Mouse (Mus musculus) limb, embryonic 15.5 days (tissue): Measurements from ENCODE around the gene Aldh3b2. TPM values are rescaled to one million over a fixed set of nuclear protein-coding genes. Genes with fewer than 3 reads are reported as not detected.
"Not testable (repeated sequence)": the region's sequence is repeated elsewhere in the genome, so short reads cannot be mapped to it uniquely, and the experiment has no call there.

ENCODE experiments used
- ATAC-seq: fragments of 200-750 bp; cut with Nextera tagmentation; 2 replicates; pipeline ENCODE4 v1.8.0; 2017; ENCODE audit warnings: low read depth, moderate TSS enrichment; ENCODE audit not compliant: insufficient number of reproducible peaks, low FRiP score, low TSS enrichment
- H3K27ac ChIP-seq: fragments of 300-500 bp; sonication (generic); 2 replicates; pipeline ENCODE4 v1.5.1; 2015; ENCODE audit warnings: moderate library complexity, mild to moderate bottlenecking, inconsistent platforms
- H3K27me3 ChIP-seq: fragments of 300-500 bp; sonication (generic); 2 replicates; pipeline ENCODE4 v1.6.1; 2015; ENCODE audit warnings: inconsistent platforms
- H3K36me3 ChIP-seq: fragments of 300-500 bp; sonication (generic); 2 replicates; pipeline ENCODE4 v1.6.1; 2015; ENCODE audit warnings: inconsistent platforms
- H3K4me1 ChIP-seq: fragments of 300-500 bp; sonication (generic); 2 replicates; pipeline ENCODE4 v1.6.1; 2015; ENCODE audit warnings: inconsistent platforms
- H3K4me2 ChIP-seq: fragments of 300-500 bp; sonication (generic); 2 replicates; pipeline ENCODE4 v1.6.1; 2015; ENCODE audit warnings: mild to moderate bottlenecking, inconsistent platforms
- H3K4me3 ChIP-seq: fragments of 300-500 bp; sonication (generic); 2 replicates; pipeline ENCODE4 v1.5.1; 2015; ENCODE audit warnings: mild to moderate bottlenecking, inconsistent platforms
- H3K9ac ChIP-seq: fragments of 300-500 bp; sonication (generic); 2 replicates; pipeline ENCODE4 v1.6.1; 2015; ENCODE audit warnings: inconsistent platforms
- H3K9me3 ChIP-seq: fragments of 300-500 bp; sonication (generic); 2 replicates; pipeline ENCODE4 v1.6.1; 2016; ENCODE audit warnings: inconsistent platforms
- WGBS: fragments of 180-500 bp; shearing (Covaris S2); methylation state at CpG from one replicate; pipeline ENCODE4 v1.1.7; 2015; 5-methylcytosine and 5-hydroxymethylcytosine counted together
- polyA plus RNA-seq: library from polyadenylated mRNA; unstranded; fragments of >200 nt; fragmentation: Nextera tagmentation; extraction: Ambion mirVana; gene quantifications from 2 replicates; pipeline ENCODE4 v1.2.1, GENCODE M21; 2015

The Aldh3b2 gene
- polyA plus RNA-seq, 1 experiment from 2014 or later, result 37.2 TPM

DNA sequence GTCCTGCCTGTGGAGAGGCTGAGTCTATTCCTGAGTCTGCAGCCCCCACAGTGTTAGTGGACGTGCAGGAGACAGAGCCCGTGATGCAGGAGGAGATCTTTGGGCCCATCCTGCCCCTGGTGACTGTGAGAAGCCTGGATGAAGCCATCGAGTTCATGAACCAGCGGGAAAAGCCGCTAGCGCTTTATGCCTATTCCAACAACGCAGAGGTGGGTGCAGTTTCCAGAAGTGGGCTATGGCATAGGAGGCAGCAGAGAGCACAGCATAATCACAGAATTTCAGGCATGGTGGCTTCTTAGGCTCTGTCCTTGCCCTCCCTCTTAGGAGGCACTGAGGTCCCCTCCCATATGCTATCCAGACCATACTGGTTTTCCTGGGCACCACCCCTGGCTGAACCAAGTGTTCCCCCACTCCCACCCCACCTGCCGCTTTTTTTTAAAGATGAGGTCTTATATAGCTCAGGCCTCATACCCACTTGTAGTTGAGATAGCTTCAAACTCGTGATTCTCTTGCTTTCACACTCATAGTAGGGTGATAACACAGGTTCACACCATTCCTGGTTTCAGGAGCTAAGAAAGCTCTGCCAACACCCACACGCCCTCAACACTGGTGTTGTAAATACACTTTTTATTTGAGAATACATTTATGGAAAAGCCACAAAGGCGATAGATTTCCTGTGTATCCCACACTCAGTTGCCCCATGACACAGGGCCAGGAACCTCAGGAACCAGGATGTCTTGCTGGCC lies 5.6 kb upstream of the Aldh3b2 start:
- H3K4me2 ChIP-seq, result no peak overlapping the region
- H3K27ac ChIP-seq, result no peak overlapping the region
- 68% methylated on average over 11 of the region's 11 CpGs for WGBS
- no peaks in the 10 kb centered on the region for H3K9me3 ChIP-seq
- no peaks in the 10 kb centered on the region for H3K36me3 ChIP-seq
- H3K27me3 ChIP-seq, result no peaks in the 10 kb centered on the region
- H3K9ac ChIP-seq, result no peak overlapping the region
- 0 out of 2 replicates have a peak, but pooled peaks cover 4% of the 10 kb centered on the region for H3K4me1 ChIP-seq
- no peak overlapping the region for H3K4me3 ChIP-seq
- no peak for ATAC-seq

- ATAC-seq, result no peak
- 55% methylated on average over 3 of the region's 3 CpGs for WGBS
- Histone ChIP-seq H3K4me2 (no peak overlapping the region), H3K27me3 (no peaks in the 10 kb centered on the region), H3K9ac (no peak overlapping the region), H3K27ac (no peak overlapping the region), H3K4me1 (peaks cover 6% of the 10 kb centered on the region), H3K9me3 (no peaks in the 10 kb centered on the region), H3K4me3 (no peak overlapping the region), H3K36me3 (no peaks in the 10 kb centered on the region)
These were observed 4.9 kb upstream of the Aldh3b2 start for GRCm38 (mm10) chr19:3967258-3967657.

DNA sequence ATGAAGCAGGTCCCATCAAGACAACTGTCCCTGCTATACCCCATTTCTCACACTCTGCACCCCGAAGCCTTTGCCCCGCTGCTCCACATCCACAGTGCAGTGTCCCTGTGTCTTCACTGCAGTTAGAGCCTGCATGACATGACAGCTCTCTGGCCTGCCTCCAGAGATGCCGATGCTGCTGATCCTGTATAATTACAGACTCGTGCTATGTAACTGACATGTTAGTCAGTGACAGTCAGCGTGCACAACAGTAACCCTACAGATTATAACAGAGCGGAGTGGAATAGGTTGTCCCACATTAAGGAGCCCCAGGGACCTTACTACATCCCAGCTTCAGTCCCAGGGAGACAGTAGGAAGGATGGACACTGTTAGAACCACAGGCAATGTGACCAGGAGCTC lies 2.5 kb downstream of the Aldh3b2 start:
- not testable (repeated sequence) for H3K27me3 ChIP-seq, H3K9me3 ChIP-seq, H3K4me3 ChIP-seq, H3K4me2 ChIP-seq, ATAC-seq, H3K27ac ChIP-seq, H3K9ac ChIP-seq, H3K36me3 ChIP-seq
- WGBS, result 69% methylated on average over 6 of the region's 6 CpGs
- H3K4me1 ChIP-seq, result peaks cover 18% of the 10 kb centered on the region

GRCm38 (mm10) chr19:3975866-3976265 lies 3.7 kb downstream of the Aldh3b2 start:
- Histone ChIP-seq H3K4me3 (no peak overlapping the region), H3K9me3 (no peaks in the 10 kb centered on the region), H3K4me1 (peaks cover 18% of the 10 kb centered on the region), H3K9ac (no peak overlapping the region), H3K4me2 (no peak overlapping the region), H3K27ac (no peak overlapping the region), H3K27me3 (0 out of 2 replicates have a peak, but pooled peaks cover 2% of the 10 kb centered on the region), H3K36me3 (no peaks in the 10 kb centered on the region)
- 69% methylated on average over 2 of the region's 2 CpGs for WGBS
- no peak for ATAC-seq

DNA sequence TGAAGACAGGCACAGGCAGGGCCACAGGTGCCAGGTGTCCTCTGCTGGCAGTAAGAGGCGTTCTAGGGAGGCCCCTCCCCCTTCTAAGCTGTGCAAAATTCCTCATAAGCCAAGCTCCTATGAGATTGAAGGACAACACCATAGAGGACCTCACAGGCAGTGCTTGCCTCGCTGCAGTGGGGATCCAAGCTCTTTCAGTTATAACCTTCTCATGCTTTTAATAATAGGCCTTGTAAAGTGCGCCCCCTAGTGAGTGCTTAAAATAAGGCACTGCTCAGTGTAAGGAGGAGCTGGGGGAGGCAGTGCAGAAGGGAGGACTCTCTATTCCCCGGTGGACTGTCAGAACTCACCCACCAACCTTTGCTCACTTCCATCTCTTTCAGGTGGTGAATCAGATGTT lies 8.2 kb downstream of the Aldh3b2 start:
- H3K9ac ChIP-seq, result no peak overlapping the region
- H3K9me3 ChIP-seq, result no peaks in the 10 kb centered on the region
- WGBS, result 10% methylated on average over 4 of the region's 4 CpGs
- H3K4me3 ChIP-seq, result no peak overlapping the region
- H3K27ac ChIP-seq, result no peak overlapping the region
- peak; percentile 7; the same call in 1 of the 2 replicates for ATAC-seq
- H3K4me2 ChIP-seq, result no peak overlapping the region
- 0 out of 2 replicates have a peak, but pooled peaks cover 3% of the 10 kb centered on the region for H3K27me3 ChIP-seq
- H3K36me3 ChIP-seq, result no peaks in the 10 kb centered on the region
- peaks cover 4% of the 10 kb centered on the region for H3K4me1 ChIP-seq

GRCm38 (mm10) chr19:3980917-3981316 lies 8.8 kb downstream of the Aldh3b2 start:
- no peak for ATAC-seq
- no peak overlapping the region for H3K9ac ChIP-seq
- H3K9me3 ChIP-seq, result no peaks in the 10 kb centered on the region
- 74% methylated on average over 9 of the region's 9 CpGs for WGBS
- peaks cover 5% of the 10 kb centered on the region for H3K4me1 ChIP-seq
- no peak overlapping the region for H3K4me2 ChIP-seq
- 0 out of 2 replicates have a peak, but pooled peaks cover 3% of the 10 kb centered on the region for H3K27me3 ChIP-seq
- no peak overlapping the region for H3K27ac ChIP-seq
- H3K36me3 ChIP-seq, result no peaks in the 10 kb centered on the region
- H3K4me3 ChIP-seq, result no peak overlapping the region

DNA sequence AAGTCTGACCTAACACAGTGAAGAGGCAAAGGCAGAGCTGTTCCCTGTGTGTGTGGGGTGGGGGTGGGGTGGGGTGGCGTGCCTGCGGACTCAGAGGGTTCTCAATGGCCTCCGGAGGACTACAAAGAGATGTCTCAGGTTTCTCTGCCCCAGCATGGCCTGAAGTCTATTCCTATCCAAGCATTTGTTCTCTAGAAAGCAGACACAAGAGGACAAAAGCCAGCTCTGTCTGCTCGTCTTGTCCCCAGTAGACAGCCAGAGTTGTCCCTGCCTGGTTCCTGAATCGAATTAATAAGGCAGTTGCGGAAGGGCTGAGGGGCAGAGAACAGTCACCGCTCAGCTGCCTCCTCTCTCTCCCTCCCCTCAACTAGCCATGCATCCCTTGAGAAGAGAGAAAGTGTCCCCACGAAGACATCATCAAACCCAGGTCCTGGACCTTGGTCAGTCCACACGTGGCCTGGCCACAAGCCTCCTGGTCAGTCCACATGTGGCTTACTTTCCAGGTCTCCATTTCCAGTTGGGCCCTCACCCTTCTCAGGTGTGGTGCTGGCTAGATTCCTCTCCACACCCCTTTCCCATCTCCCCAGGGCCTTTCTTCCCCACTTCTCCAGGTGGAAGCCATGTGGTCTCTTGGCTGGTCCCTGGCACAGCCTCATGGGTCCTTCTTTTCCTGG lies 11.5 kb downstream of the Aldh3b2 start:
- peaks cover 18% of the 10 kb centered on the region for H3K4me1 ChIP-seq
- H3K9ac ChIP-seq, result no peak overlapping the region
- no peak overlapping the region for H3K4me2 ChIP-seq
- ATAC-seq, result no peak
- H3K27ac ChIP-seq, result no peak overlapping the region
- 49% methylated on average over 9 of the region's 9 CpGs for WGBS
- no peaks in the 10 kb centered on the region for H3K9me3 ChIP-seq
- H3K4me3 ChIP-seq, result no peak overlapping the region
- 0 out of 2 replicates have a peak, but pooled peaks cover 3% of the 10 kb centered on the region for H3K27me3 ChIP-seq
- H3K36me3 ChIP-seq, result no peaks in the 10 kb centered on the region

- WGBS, result 48% methylated on average over 8 of the region's 8 CpGs
- ATAC-seq, result no peak
These were observed 13.1 kb downstream of the Aldh3b2 start for GRCm38 (mm10) chr19:3985261-3985681.

GRCm38 (mm10) chr19:3986334-3986733 lies 14.2 kb downstream of the Aldh3b2 start, which contains the start of gene Acy3:
Gene Acy3, plus strand, starts transcription at chr19:3986570.
- Histone ChIP-seq H3K4me1 (peaks cover 15% of the 10 kb centered on the region), H3K27me3 (no peaks in the 10 kb centered on the region), H3K36me3 (no peaks in the 10 kb centered on the region), H3K9me3 (no peaks in the 10 kb centered on the region), H3K27ac (peak within 1 kb of the TSS; percentile 68), H3K9ac (no peak within 1 kb of the TSS), H3K4me2 (peak within 1 kb of the TSS; percentile 36), H3K4me3 (no peak within 1 kb of the TSS)
- WGBS, result 8% methylated on average over 8 of the region's 8 CpGs
- peak; percentile 46; the same call in 1 of the 2 replicates for ATAC-seq

More at GRCm38 (mm10) chr19:3985261-3985681, 13.1 kb downstream of the Aldh3b2 start:
- peaks cover 15% of the 10 kb centered on the region for H3K4me1 ChIP-seq
- H3K9ac ChIP-seq, result no peak overlapping the region
- H3K9me3 ChIP-seq, result no peaks in the 10 kb centered on the region
- H3K4me2 ChIP-seq, result no peak overlapping the region
- no peak overlapping the region for H3K4me3 ChIP-seq
- H3K36me3 ChIP-seq, result no peaks in the 10 kb centered on the region
- H3K27me3 ChIP-seq, result 0 out of 2 replicates have a peak, but pooled peaks cover 3% of the 10 kb centered on the region
- H3K27ac ChIP-seq, result peak overlapping the region; percentile 68

DNA sequence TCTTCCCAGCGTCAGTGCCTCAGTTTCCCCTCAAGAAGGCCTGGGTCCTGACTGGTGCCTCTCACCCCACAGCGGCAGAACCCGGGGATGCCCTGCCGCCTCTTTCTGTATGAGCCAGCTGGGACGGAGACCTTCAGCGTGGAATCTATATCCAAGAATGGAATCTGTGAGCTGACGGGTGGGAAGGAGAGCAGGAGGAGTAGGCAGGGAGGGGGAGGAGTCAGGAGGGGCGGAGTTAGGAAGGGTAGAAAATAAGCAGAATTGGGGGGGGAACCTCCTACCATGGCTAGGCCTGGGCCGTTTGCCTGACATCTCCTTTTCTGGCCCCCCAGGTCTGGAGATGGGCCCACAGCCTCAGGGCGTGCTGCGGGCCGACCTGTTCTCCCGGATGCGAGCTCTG lies 15.9 kb downstream of the Aldh3b2 start:
- Histone ChIP-seq H3K4me1 (peaks cover 15% of the 10 kb centered on the region), H3K9ac (no peak overlapping the region), H3K4me3 (no peak overlapping the region), H3K27me3 (no peaks in the 10 kb centered on the region), H3K9me3 (no peaks in the 10 kb centered on the region), H3K36me3 (no peaks in the 10 kb centered on the region), H3K4me2 (no peak overlapping the region), H3K27ac (no peak overlapping the region)
- no peak for ATAC-seq
- WGBS, result 79% methylated on average over 14 of the region's 14 CpGs

DNA sequence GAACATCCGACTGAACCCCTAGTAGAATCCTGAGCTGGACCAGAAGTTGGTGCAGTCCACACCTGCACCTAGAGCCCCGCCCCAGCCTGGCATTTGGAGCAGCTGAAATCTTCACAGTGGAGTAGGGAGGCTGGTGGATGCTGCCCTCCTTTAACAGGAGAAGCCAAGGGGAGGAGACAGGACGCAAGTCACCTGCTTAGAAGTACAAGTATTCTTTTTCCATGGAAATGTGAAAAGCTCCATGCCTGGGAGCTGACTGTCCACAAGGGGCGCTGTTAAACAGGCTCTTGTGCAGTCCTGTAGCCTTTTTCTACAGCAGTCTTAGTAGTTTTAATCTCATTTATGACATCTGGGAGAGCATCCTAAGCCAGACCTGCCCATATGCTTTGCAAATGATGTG lies 16.6 kb downstream of the Aldh3b2 start:
- Histone ChIP-seq H3K9ac (no peak overlapping the region), H3K27ac (no peak overlapping the region), H3K4me1 (peaks cover 15% of the 10 kb centered on the region), H3K27me3 (no peaks in the 10 kb centered on the region), H3K9me3 (no peaks in the 10 kb centered on the region), H3K4me3 (no peak overlapping the region), H3K4me2 (no peak overlapping the region), H3K36me3 (no peaks in the 10 kb centered on the region)
- 87% methylated on average over 4 of the region's 4 CpGs for WGBS
- no peak for ATAC-seq

- Histone ChIP-seq H3K4me2 (no peak overlapping the region), H3K4me1 (peaks cover 14% of the 10 kb centered on the region), H3K27me3 (no peaks in the 10 kb centered on the region; the same call in 1 of the 2 replicates), H3K27ac (no peak overlapping the region), H3K36me3 (no peaks in the 10 kb centered on the region), H3K9me3 (no peaks in the 10 kb centered on the region), H3K4me3 (no peak overlapping the region), H3K9ac (no peak overlapping the region)
- 23% methylated on average over 6 of the region's 6 CpGs for WGBS
- no peak for ATAC-seq
These were observed 18.7 kb downstream of the Aldh3b2 start for GRCm38 (mm10) chr19:3990804-3991203.
